Mouse (Mus musculus) erythroblast, embryonic 14.5 days (primary cell): ENCODE measurements around the gene Il17ra. TPM values are rescaled to one million over a fixed set of nuclear protein-coding genes. Genes with fewer than 3 reads are reported as not detected.

Source experiments
- H3K27me3 ChIP-seq: 2 replicates; pipeline ENCODE4 v1.6.1; 2012; ENCODE audit warnings: inconsistent platforms; ENCODE audit not compliant: control insufficient read depth
- H3K36me3 ChIP-seq: 2 replicates; pipeline ENCODE4 v1.6.1; 2012; ENCODE audit warnings: mild to moderate bottlenecking, inconsistent platforms; ENCODE audit not compliant: control insufficient read depth
- H3K4me1 ChIP-seq: 2 replicates; pipeline ENCODE4 v1.6.1; 2012; ENCODE audit warnings: inconsistent platforms; ENCODE audit not compliant: control insufficient read depth
- H3K4me3 ChIP-seq: replicated peaks from 2 replicates; pipeline ENCODE3; 2012; ENCODE audit warnings: moderate library complexity, mild to moderate bottlenecking, inconsistent platforms
- H3K9me3 ChIP-seq: 2 replicates; pipeline ENCODE4 v1.6.1; 2012; ENCODE audit warnings: low read length, inconsistent platforms, mixed read lengths; ENCODE audit not compliant: control insufficient read depth
- GATA1 ChIP-seq: IDR thresholded peaks from 2 replicates; pipeline ENCODE4 v1.6.1; 2012; ENCODE audit warnings: low read length, inconsistent platforms, mixed read lengths
- TAL1 ChIP-seq: IDR thresholded peaks from 3 replicates; pipeline ENCODE4 v1.6.1; 2012; ENCODE audit warnings: low read length, inconsistent platforms, mixed read lengths
- polyA plus RNA-seq: library from polyadenylated mRNA; stranded (reverse); fragments of >175 nt; gene quantifications from 2 replicates; pipeline ENCODE4 v1.2.3, GENCODE M21; 2012

Gene Il17ra
- polyA plus RNA-seq, 1 experiment, result 0.60 TPM

DNA sequence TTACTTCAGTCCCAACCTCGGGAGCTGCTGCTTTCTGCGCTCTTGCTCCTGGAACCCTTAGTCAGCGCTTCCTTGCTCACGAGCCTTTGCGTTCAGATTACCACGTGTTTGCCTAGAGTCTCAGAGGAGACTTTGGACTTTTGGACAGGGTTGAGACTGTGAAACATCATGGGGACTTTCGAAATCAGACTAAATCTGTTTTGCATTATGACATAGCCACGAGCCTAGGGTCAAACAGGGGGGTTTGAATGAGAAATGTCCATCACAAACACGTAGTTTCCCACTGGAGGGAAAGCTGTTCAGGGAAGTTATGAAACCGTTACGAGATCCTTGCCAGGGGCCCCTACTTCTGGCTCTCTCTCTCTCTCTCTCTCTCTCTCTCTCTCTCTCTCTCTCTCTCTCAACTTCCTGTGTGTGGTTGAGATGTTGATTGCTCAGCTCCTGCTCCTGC is 8.4 kb upstream of the Il17ra start:
- peaks cover 18% of the 10 kb centered on the region for H3K4me1 ChIP-seq
- no peak overlapping the region for H3K4me3 ChIP-seq
- no peaks in the 10 kb centered on the region for H3K36me3 ChIP-seq

GRCm38 (mm10) chr6:120457074-120457473 is 6.0 kb upstream of the Il17ra start:
- H3K9me3 ChIP-seq, result no peaks in the 10 kb centered on the region
- TF ChIP-seq TAL1, result no peak
- TF ChIP-seq GATA1, result no peak
- H3K4me3 ChIP-seq, result no peak overlapping the region
- peaks cover 15% of the 10 kb centered on the region for H3K4me1 ChIP-seq
- H3K36me3 ChIP-seq, result no peaks in the 10 kb centered on the region
- H3K27me3 ChIP-seq, result peaks cover 19% of the 10 kb centered on the region

More for the DNA sequence above, 8.4 kb upstream of the Il17ra start:
- TF ChIP-seq GATA1 (no peak), TAL1 (no peak)
- Histone ChIP-seq H3K27me3 (peaks cover 8% of the 10 kb centered on the region), H3K9me3 (no peaks in the 10 kb centered on the region)

- Histone ChIP-seq H3K9me3 (no peaks in the 10 kb centered on the region), H3K4me1 (peaks cover 16% of the 10 kb centered on the region), H3K4me3 (no peak overlapping the region), H3K36me3 (no peaks in the 10 kb centered on the region), H3K27me3 (peaks cover 24% of the 10 kb centered on the region)
- TF ChIP-seq TAL1 (no peak), GATA1 (no peak)
Observed at GRCm38 (mm10) chr6:120457751-120458150, 5.3 kb upstream of the Il17ra start.

- peaks cover 5% of the 10 kb centered on the region for H3K36me3 ChIP-seq
- H3K9me3 ChIP-seq, result no peaks in the 10 kb centered on the region
- H3K4me1 ChIP-seq, result peaks cover 32% of the 10 kb centered on the region
- peaks cover 20% of the 10 kb centered on the region for H3K27me3 ChIP-seq
- no peak overlapping the region for H3K4me3 ChIP-seq
- TF ChIP-seq GATA1, result no peak
- TF ChIP-seq TAL1, result no peak
Observed at GRCm38 (mm10) chr6:120461217-120461616, 1.8 kb upstream of the Il17ra start.

GRCm38 (mm10) chr6:120462251-120462650 is 796 bp upstream of the Il17ra start:
- Histone ChIP-seq H3K4me1 (peaks cover 42% of the 10 kb centered on the region), H3K27me3 (peaks cover 20% of the 10 kb centered on the region), H3K9me3 (no peaks in the 10 kb centered on the region), H3K36me3 (peaks cover 10% of the 10 kb centered on the region), H3K4me3 (no peak overlapping the region)
- no peak for TF ChIP-seq GATA1
- TF ChIP-seq TAL1, result no peak

DNA sequence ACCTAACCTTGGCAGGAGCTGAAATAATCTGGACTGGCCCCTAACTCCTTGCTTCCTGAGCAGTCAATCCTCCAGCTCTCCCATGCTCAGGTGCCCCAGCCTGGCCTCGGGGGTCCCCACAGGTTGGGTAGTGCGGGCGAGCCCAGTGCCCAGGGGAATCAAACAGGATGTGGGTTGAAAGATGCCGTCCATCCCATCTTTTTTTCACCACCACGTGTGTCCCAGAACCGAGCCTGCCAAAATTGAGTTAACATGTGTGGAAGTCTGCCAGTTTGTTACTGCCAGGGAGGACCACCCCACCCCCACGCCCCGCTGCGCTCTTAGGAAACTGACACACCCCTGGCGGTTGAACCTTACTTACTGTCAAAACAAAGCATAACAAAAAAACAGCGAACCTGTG is 837 bp downstream of the Il17ra start:
- Histone ChIP-seq H3K4me3 (peak overlapping the region; percentile 85), H3K9me3 (no peaks in the 10 kb centered on the region)
- TF ChIP-seq GATA1 (no peak), TAL1 (no peak)

GRCm38 (mm10) chr6:120464406-120464939 is 1.4 kb downstream of the Il17ra start:
- H3K9me3 ChIP-seq, result no peaks in the 10 kb centered on the region
- peaks cover 42% of the 10 kb centered on the region for H3K4me1 ChIP-seq
- TF ChIP-seq TAL1, result no peak
- TF ChIP-seq GATA1, result no peak
- H3K4me3 ChIP-seq, result peak overlapping the region; percentile 85
- peaks cover 10% of the 10 kb centered on the region for H3K36me3 ChIP-seq
- H3K27me3 ChIP-seq, result peaks cover 20% of the 10 kb centered on the region

More for the DNA sequence above, 837 bp downstream of the Il17ra start:
- Histone ChIP-seq H3K36me3 (peaks cover 10% of the 10 kb centered on the region), H3K27me3 (peaks cover 20% of the 10 kb centered on the region), H3K4me1 (peaks cover 42% of the 10 kb centered on the region)

DNA sequence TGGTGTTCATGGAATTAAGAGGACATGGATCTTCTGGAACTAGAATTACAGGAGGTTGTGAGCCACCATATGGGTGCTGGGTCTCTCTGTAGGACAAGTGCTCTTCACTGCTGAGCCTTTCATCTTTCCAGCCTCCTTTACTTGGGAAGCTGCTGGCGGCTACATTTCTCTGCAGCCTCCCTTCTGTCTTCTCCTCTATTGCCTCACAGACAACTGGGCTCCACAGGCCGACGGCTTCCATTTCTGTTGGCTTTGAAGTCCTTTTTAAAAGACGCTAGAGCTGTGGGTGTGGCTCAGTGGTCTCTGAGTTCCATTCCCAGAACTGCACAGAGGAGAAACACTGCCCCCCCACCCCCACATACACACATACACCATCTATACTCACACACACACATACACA is 2.3 kb downstream of the Il17ra start:
- TF ChIP-seq GATA1 (no peak), TAL1 (no peak)
- H3K36me3 ChIP-seq, result peaks cover 10% of the 10 kb centered on the region
- peaks cover 20% of the 10 kb centered on the region for H3K27me3 ChIP-seq
- H3K4me3 ChIP-seq, result no peak overlapping the region
- H3K4me1 ChIP-seq, result peaks cover 42% of the 10 kb centered on the region
- H3K9me3 ChIP-seq, result no peaks in the 10 kb centered on the region

DNA sequence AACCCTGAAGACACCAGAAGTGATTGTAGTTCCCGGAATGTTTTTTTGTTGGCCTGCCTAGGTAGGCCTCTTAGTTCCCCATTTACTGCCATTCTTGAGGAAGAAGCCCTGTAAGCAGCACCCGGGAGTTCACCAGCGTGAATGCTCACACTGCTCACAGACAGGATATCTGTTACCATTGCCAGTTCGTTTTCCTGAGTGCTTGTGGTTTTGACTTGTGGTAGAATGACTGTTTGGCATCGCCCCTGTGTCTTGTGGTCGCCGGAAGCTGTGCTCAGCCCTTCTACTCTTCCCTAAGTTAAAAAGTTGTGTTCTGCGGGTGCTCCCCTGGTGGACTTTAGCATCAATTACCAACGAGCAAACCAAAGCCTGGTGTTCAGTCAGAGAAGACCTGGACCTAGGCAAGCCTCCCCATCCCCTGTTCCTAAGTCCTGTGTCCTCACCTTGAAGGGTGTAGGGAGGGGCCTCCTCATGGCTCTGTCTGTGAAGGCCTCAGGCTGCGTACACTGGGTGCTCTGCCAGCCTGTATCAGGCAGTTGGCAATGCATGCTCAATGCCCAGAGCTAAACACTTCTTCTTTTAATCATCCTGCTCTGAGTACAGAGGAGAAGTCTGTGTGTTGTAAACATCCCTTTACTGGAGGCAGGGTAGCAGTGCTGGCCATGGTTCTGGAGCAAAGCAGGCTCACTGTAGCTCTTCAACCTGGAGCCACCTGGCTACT is 3.7 kb downstream of the Il17ra start:
- Histone ChIP-seq H3K36me3 (peaks cover 10% of the 10 kb centered on the region), H3K4me1 (peaks cover 42% of the 10 kb centered on the region), H3K9me3 (no peaks in the 10 kb centered on the region), H3K4me3 (no peak overlapping the region), H3K27me3 (peaks cover 13% of the 10 kb centered on the region)
- TF ChIP-seq GATA1, result no peak
